Mouse (Mus musculus): ENCODE results near the gene Rassf1.

The Rassf1 gene

GRCm38 (mm10) chr9:107601275-107601674 lies 49.9 kb downstream of the Rassf1 start:
- no peak for DNase-seq (ENCODE audit: low read depth, low spot score)

DNA sequence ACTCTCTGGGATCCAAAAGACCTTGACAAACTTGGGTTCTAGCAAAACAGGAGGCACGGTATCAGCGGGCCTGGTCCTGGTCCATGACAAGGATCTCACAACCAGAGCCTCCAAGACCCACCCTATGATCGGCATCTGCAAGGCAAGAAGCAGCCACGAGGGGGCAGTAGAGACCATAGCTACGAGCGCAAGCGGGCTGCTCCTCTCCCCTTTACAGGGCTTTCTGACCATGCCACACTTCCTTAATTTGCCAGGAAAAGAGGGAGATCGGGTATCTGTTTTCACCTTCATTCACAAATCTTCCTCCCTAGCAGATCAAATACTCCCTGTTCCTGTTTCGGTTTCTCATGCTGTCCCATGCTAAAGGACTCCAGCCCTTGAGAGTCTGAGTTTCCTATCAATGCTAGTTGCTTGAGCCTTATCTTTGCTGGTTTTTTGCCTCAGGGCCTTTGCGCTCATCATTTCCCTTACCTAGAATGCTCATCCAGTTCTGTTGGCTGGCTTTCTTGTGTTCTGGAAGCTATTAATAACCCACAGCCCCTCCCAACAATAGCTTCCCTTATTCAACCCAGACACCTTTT lies 50.8 kb downstream of the Rassf1 start:
- DNase-seq (ENCODE audit: low read depth, low spot score) = peak; percentile 82

DNA sequence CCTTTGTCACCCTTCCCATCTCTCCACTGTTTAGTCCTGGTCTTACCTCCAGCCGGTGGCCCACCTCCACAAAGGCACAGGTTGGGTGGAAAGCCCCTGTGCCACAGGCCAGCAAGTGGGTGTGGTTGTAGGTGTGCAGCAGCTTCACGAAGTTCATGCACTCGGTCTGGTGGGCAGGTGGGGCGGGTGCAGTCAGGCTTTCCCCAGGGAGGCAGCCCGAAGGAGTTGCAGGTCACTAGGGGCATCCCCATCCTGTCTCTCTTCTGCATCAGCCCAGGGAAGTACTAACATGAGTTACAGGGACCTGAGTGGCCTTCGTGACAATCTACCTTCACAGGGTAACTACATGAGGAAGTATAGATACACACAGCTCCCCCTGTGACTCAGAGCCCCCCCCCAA lies 51.9 kb downstream of the Rassf1 start:
- no peak for DNase-seq (ENCODE audit: low read depth, low spot score)

- DNase-seq (ENCODE audit: low read depth, low spot score) = no peak
Measured at GRCm38 (mm10) chr9:107605041-107605661, 53.8 kb downstream of the Rassf1 start.

DNA sequence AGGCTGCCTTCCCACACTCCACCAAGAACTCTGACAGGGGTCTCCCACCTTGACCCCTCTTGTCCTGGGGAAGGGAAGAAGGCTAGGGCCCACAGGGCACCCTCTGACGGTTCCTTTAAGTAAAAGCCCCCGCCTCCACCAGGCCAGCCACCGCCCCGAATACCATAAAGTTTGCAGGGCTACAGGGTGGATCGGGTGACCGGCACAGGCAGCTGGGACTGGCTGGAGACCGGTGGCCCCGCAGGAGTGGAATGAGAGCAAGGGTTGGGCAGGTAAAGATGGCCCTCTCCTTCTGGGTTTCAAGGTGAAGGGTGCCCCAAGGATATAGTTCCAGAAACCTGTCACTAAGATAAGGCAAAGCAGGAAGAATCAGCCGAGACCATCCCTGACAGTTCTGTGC lies 55.2 kb downstream of the Rassf1 start:
- DNase-seq (ENCODE audit: low read depth, low spot score) = no peak

DNA sequence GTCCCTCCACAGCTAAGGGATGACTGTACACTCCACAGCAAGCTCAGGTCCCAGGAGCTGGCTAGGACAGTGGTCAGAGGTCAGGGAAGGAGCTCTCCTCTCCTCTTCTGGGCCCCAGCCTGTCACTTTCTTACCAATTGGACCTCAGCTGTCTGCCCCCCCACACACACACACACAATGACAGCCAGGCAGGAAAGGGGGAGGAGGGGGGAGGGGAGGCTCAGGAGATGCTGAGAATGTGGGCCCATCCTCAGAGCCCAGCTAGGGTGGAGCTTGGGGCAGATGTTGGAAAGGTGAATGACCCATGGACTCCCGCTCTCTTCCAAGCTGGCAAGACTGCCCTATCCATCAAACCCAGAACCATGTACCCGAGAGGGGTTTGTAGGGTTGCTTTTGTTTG lies 55.7 kb downstream of the Rassf1 start:
- DNase-seq (ENCODE audit: low read depth, low spot score) = no peak

DNA sequence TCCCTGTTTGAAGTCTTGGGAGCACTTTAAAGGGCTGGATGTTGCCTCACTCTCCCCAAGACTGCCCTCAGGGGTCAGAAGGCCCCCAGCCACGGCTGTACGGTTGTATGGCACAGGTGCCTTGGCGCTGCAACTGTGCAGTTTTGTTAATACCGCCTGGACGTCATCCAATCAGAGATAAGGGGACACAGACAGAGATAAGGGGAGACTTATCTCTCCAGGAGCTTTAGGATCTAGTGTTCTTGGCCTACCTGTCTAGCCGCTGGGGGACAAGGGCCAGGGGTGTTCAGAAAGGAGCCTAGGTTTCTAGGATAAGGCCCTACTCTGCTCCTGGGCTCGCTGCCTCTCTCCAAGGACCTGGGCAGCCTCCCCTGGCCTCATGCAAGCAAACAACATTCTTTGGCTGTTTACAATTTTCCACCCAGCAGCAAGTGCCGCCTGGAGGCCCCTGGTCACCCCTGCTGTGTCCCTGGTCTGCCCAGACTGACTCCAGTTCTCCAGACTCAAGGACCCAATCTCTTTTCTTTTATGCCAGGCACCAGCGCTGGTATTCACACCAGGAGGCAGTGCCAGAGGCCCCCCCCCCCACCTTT lies 56.4 kb downstream of the Rassf1 start:
- no peak for DNase-seq (ENCODE audit: low read depth, low spot score)

DNA sequence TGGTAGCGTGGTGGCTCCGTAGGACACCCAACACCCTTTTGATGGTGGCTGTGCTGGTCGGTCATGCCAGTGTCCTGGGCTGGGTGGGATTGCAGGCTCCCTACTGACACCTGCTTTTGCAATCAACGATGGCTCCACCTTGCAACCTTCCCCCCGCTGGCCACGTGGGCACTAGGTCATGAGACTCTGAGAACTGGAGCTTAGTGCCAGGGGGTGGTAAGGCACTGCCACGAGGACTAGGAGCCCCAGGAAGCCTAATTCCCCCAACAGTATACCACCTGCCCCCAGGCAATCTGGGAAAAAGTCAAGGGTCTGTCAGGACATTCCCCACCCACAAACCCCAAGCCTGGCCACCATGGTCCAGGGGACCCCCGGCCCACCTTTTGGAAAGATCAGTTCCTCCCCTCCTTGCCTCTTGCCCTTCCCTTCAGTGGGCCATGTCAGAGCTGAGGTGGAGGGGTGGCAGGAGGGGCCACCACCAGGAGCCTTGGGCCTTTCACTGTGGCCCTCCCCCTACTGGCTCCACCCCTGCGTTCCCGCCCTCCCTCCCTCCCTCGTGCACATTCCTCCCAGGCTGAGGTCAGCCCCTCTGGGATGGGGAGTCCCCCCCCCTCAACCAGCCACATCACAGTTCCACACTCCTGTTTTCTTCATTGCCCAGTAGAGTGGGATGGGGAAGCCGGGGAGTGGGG lies 57.5 kb downstream of the Rassf1 start, which contains the start of gene Sema3b:
Gene Sema3b (minus strand): TSS at position 489 of the 692 bp plus-strand sequence.
- DNase-seq (ENCODE audit: low read depth, low spot score) = no peak

GRCm38 (mm10) chr9:107609433-107609830 lies 58.1 kb downstream of the Rassf1 start:
- no peak for DNase-seq (ENCODE audit: low read depth, low spot score)

DNA sequence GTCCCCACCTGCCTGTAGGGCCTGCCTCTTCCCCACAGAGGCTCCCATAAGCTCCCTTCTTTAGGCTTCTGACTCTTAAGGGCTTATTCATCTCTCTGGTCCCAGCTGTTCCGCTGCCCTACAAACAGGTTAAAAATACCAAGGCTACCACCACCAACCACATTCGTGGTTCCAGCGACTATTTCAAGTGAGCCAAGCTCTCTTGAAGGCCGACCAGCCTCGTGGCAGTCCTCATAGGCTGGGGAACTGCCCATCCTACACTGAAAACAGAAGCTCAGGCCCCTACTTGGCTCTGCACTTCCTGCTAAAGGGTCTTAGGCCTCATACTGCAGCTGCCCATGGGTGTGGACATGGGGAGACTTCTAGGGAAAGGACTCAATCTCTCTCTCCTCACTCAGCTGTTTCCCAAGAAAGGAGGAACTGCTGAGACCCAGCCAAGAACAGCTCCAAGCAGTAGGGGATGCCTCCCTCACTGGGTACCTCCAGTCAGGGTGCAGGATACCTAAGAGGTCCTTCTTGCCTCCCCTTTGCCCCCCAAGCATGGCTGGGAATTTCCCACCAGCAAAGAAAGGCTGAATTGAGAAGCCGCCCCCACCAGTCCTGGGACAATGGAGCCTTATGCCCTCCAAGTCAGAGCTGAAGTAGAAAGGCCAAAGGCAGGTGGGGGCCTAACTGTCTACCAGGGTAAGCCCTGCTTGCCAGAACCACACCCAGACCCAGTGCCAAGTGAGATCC lies 60.3 kb downstream of the Rassf1 start:
- no peak for DNase-seq (ENCODE audit: low read depth, low spot score)

Measured in CD4-positive helper T cell, adult 2 months (primary cell).